Mouse (Mus musculus) CH12.LX (cell line): Measurements from ENCODE around the gene Mark2.

Source experiments
- EP300 ChIP-seq: IDR thresholded peaks from 2 replicates; pipeline ENCODE4 v1.6.1; 2011; ENCODE audit warnings: low read length, improper control_type of control experiment
- MEF2A ChIP-seq: IDR thresholded peaks from 2 replicates; pipeline ENCODE4 v1.6.1; 2014; ENCODE audit warnings: low read depth, mild to moderate bottlenecking, inconsistent platforms, low read length, improper control_type of control experiment, borderline replicate concordance
- POLR2A ChIP-seq: IDR thresholded peaks from 2 replicates; pipeline ENCODE4 v1.6.1; 2011; ENCODE audit warnings: low read depth, mild to moderate bottlenecking, improper control_type of control experiment, low read length

GRCm38 (mm10) chr19:7374491-7374890, 32.8 kb upstream of the Mark2 start:
- TF ChIP-seq POLR2A (no peak), EP300 (no peak), MEF2A (no peak)
